12 mouse cellular contexts compared by ENCODE assay signal in genomic region chr4:148833245-148833990, GRCm38 (mm10). TPM values are rescaled to one million over a fixed set of nuclear protein-coding genes. Genes with fewer than 3 reads are reported as not detected.
A peak's percentile ranks its signal among the peaks of the same experiment; 100 is the strongest.
DNase-seq lines count a peak whose midpoint lies in the region; ATAC-seq and TF ChIP-seq lines count a peak whose summit lies in the region.
"Had no signal": no experiment of that assay in that cellular context is flagged by ENCODE, and none has a peak within 500 bp of the region (broad histone marks: within the 10 kb centered on the region; RNA-seq: fewer than 3 reads in every experiment).

No protein-coding gene starts in this region.

- no peak overlapping the region for H3K4me2 ChIP-seq in lung, embryonic 16.5 days (ENCODE audit: low read depth, low read length)
- no peak overlapping the region for H3K4me2 ChIP-seq in midbrain, postnatal 0 days (ENCODE audit: low read depth, low read length, poor library complexity, severe bottlenecking)

- peak; percentile 21 for DNase-seq in urinary bladder, postnatal 25 days (ENCODE audit: low spot score)
- DNase-seq in urinary bladder, postnatal 4 days (ENCODE audit: low spot score in 2 of 2) = no peak
- DNase-seq in kidney, adult 2 months = peak; percentile 57
- DNase-seq in midbrain, postnatal 0 days (ENCODE audit: low spot score) = no peak
- no peak for DNase-seq in thymus, postnatal 0 days (ENCODE audit: low spot score)
- DNase-seq in cerebellum, postnatal 4 days (ENCODE audit: low spot score in 2 of 2) = no peak
- DNase-seq: cerebellum, adult 9-10 months; midbrain, embryonic 14.5 days; right cerebral cortex, postnatal 25 days had no signal

- H3K36me3 ChIP-seq in kidney, adult 2 months (ENCODE audit: control insufficient read depth, insufficient read depth, low read length) = no peaks in the 10 kb centered on the region
- no peaks in the 10 kb centered on the region for H3K36me3 ChIP-seq in lung, embryonic 16.5 days (ENCODE audit: control insufficient read depth, insufficient read depth, low read length)
- H3K36me3 ChIP-seq in midbrain, postnatal 0 days (ENCODE audit: insufficient read depth, low read length) = no peaks in the 10 kb centered on the region

- no peaks in the 10 kb centered on the region for H3K4me1 ChIP-seq in kidney, adult 2 months (ENCODE audit: control insufficient read depth, insufficient read depth, low read length)
- H3K4me1 ChIP-seq in lung, embryonic 16.5 days (replicated peaks; ENCODE audit: control insufficient read depth, insufficient read depth, low read length) = peaks cover 28% of the 10 kb centered on the region
- peaks cover 5% of the 10 kb centered on the region for H3K4me1 ChIP-seq in midbrain, postnatal 0 days (ENCODE audit: insufficient read depth, low read length)

- H3K9ac ChIP-seq in lung, embryonic 16.5 days (ENCODE audit: low read length) = no peak overlapping the region
- H3K9ac ChIP-seq in midbrain, postnatal 0 days (replicated peaks; ENCODE audit: low read length, poor library complexity, severe bottlenecking) = no peak overlapping the region
- H3K9ac ChIP-seq: liver, embryonic 14.5 days had no signal

- no peak for TF ChIP-seq CTCF in kidney, adult 2 months (conservative IDR thresholded peaks at IDR 0.05; ENCODE audit: insufficient read depth, insufficient read length, low read depth, low read length)
- TF ChIP-seq CTCF in midbrain, postnatal 0 days (IDR thresholded peaks at IDR 0.05) = no peak

- ATAC-seq in lung, embryonic 16.5 days (ENCODE audit: low read depth) = peak; percentile 39; the same call in 1 of the 2 replicates
- no peak for ATAC-seq in midbrain, postnatal 0 days (ENCODE audit: low FRiP score)
- ATAC-seq: Patski had no signal

- H3K27me3 ChIP-seq in kidney, adult 2 months (replicated peaks; ENCODE audit: control insufficient read depth, insufficient read depth, low read length) = no peaks in the 10 kb centered on the region
- no peaks in the 10 kb centered on the region for H3K27me3 ChIP-seq in lung, embryonic 16.5 days (ENCODE audit: control insufficient read depth, insufficient read depth, low read depth, low read length)
- H3K27me3 ChIP-seq in midbrain, postnatal 0 days (ENCODE audit: insufficient read depth, low read length) = 0 out of 2 replicates have a peak, but pooled peaks cover 5% of the 10 kb centered on the region
- H3K27me3 ChIP-seq: Patski had no signal

- H3K4me3 ChIP-seq in kidney, adult 2 months (ENCODE audit: insufficient read depth, low read depth, low read length) = no peak overlapping the region
- H3K4me3 ChIP-seq in lung, embryonic 16.5 days (ENCODE audit: low read length) = no peak overlapping the region
- H3K4me3 ChIP-seq in midbrain, postnatal 0 days (ENCODE audit: low read depth, low read length) = no peak overlapping the region

- no peak overlapping the region for H3K27ac ChIP-seq in kidney, adult 2 months (ENCODE audit: insufficient read depth, low read depth, low read length)
- H3K27ac ChIP-seq in lung, embryonic 16.5 days (ENCODE audit: low read length) = no peak overlapping the region
- no peak overlapping the region for H3K27ac ChIP-seq in midbrain, postnatal 0 days (ENCODE audit: low read depth, low read length)
- H3K27ac ChIP-seq: liver, embryonic 14.5 days had no signal

- no peak for TF ChIP-seq POLR2A in kidney, adult 2 months (IDR thresholded peaks at IDR 0.05; ENCODE audit: low read depth, low read length)

- no peaks in the 10 kb centered on the region for H3K9me3 ChIP-seq in lung, embryonic 16.5 days (ENCODE audit: control insufficient read depth, low read length)
- no peaks in the 10 kb centered on the region for H3K9me3 ChIP-seq in midbrain, postnatal 0 days (ENCODE audit: low read length)

- 52% methylated on average over 21 of the region's 21 CpGs for WGBS in kidney, adult 2 months
- WGBS in lung, embryonic 16.5 days = 48% methylated on average over 21 of the region's 21 CpGs
- WGBS in midbrain, postnatal 0 days = 83% methylated on average over 21 of the region's 21 CpGs

RNA-seq across cellular contexts. Expression of gene Casz1, which starts 29.2 kb away (rescaled TPM):
- 13.5 and 14.7 TPM in 2 replicates for polyA plus RNA-seq in kidney, adult 2 months (2012; rRNA removed)
- polyA plus RNA-seq in lung, embryonic 16.5 days (2015; fragmentation: Nextera tagmentation; extraction: Ambion mirVana) = 7.3 and 7.4 TPM in 2 replicates
- 3.7 and 4.0 TPM in 2 replicates for total RNA-seq in midbrain, postnatal 0 days (2014; rRNA removed)
- polyA plus RNA-seq in midbrain, postnatal 0 days (2015; fragmentation: Nextera tagmentation; extraction: Ambion mirVana) = 2.0 TPM in 2 replicates
- 2.5 and 3.0 TPM in 2 replicates for polyA plus RNA-seq in thymus, postnatal 0 days (2015; fragmentation: Nextera tagmentation; extraction: Ambion mirVana)

Comparison
In these comparisons a context has a peak if more than half of its experiments do, and no peak if none do; other contexts are left out.
1. DNase-seq: peak in urinary bladder, postnatal 25 days (single experiment) and kidney, adult 2 months (single experiment); none in urinary bladder, postnatal 4 days (0 of 2), midbrain, postnatal 0 days (single experiment), thymus, postnatal 0 days (single experiment) and cerebellum, postnatal 4 days (0 of 2).